Mouse (Mus musculus) megakaryocyte, embryonic 14.5 days (primary cell): Measurements from ENCODE around the gene Dio1.

Experiments used
- FLI1 ChIP-seq: IDR thresholded peaks from 2 replicates; pipeline ENCODE4 v1.6.1; 2012; ENCODE audit warnings: low read length, inconsistent platforms, mixed read lengths
- GATA1 ChIP-seq: IDR thresholded peaks from 3 replicates; pipeline ENCODE4 v1.6.1; 2012; ENCODE audit warnings: mixed read lengths, low read length, inconsistent platforms, borderline replicate concordance

DNA sequence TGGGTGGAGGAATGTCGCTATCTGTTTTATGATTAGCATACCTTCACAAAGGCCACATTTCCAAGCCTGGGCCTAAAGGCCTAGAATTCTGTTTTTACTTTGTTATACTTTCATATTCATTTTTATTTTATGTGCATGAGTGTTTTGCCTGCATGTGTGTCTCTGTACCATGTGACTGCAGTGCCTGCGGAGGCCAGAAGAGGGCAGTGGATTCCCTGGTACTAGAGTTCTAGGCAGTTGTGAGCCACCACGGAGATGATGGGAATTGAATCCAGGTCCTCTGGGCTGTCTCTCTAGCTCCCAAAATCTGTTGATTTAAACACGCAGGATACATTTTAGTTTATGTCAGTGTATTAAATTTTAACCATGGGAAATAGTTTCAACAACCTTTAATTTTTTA, 26.5 kb upstream of the Dio1 start:
- TF ChIP-seq GATA1 (no peak), FLI1 (no peak)
